Mouse (Mus musculus): ENCODE data around the gene Inmt. TPM values are rescaled to one million over a fixed set of nuclear protein-coding genes. Genes with fewer than 3 reads are reported as not detected.
A peak's percentile ranks its signal among the peaks of the same experiment; 100 is the strongest.

Inmt gene
- polyA plus RNA-seq, 1 experiment from 2014 or later: 0.10 TPM

DNA sequence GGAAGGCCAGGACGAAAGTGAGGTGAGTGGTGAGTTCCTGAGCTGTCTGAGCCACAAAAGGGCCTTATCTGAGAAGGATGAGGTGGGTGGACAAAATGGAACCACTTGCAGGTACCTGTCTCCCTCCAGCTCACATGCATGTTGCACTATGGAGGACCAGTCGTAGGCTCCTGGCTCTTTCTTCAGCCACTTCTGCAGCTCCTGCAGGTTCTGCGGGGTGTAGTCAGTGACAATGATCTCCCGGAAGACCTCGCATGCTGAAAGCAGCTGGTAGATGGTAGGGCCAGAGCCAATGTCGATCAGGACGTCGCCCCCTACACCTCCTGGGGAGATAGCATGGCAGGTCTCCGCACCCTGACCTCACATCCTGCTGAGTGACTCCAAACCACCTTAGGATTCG lies 1.7 kb downstream of the Inmt start:
- H3K4me1 ChIP-seq (replicated peaks; ENCODE audit: control insufficient read depth, insufficient read depth, low read length): no peaks in the 10 kb centered on the region
- no peak for TF ChIP-seq CTCF (IDR thresholded peaks at IDR 0.05; ENCODE audit: low read depth)
- no peak for ATAC-seq
- H3K27me3 ChIP-seq (replicated peaks; ENCODE audit: control insufficient read depth, insufficient read depth, low read length): no peaks in the 10 kb centered on the region
- no peaks in the 10 kb centered on the region for H3K9me3 ChIP-seq (ENCODE audit: control insufficient read depth)
- no peak overlapping the region for H3K4me3 ChIP-seq (ENCODE audit: low read depth, low read length)
- H3K36me3 ChIP-seq (ENCODE audit: control insufficient read depth, insufficient read depth): no peaks in the 10 kb centered on the region
- no peak overlapping the region for H3K4me2 ChIP-seq (replicated peaks; ENCODE audit: low read depth)
- H3K27ac ChIP-seq (ENCODE audit: low read depth, low read length): no peak overlapping the region
- 83% methylated on average over 10 of the region's 10 CpGs for WGBS
- no peak overlapping the region for H3K9ac ChIP-seq (ENCODE audit: low read depth, low read length)

GRCm38 (mm10) chr6:55171638-55172037 lies 3.2 kb downstream of the Inmt start:
- peak; percentile 37 for TF ChIP-seq CTCF (IDR thresholded peaks at IDR 0.05; ENCODE audit: low read depth)
- no peak for ATAC-seq
- Histone ChIP-seq H3K27ac (ENCODE audit: low read depth, low read length) (no peak overlapping the region), H3K36me3 (ENCODE audit: control insufficient read depth, insufficient read depth) (no peaks in the 10 kb centered on the region), H3K27me3 (replicated peaks; ENCODE audit: control insufficient read depth, insufficient read depth, low read length) (no peaks in the 10 kb centered on the region), H3K9ac (ENCODE audit: low read depth, low read length) (no peak overlapping the region), H3K4me3 (ENCODE audit: low read depth, low read length) (no peak overlapping the region), H3K4me2 (replicated peaks; ENCODE audit: low read depth) (no peak overlapping the region), H3K4me1 (replicated peaks; ENCODE audit: control insufficient read depth, insufficient read depth, low read length) (no peaks in the 10 kb centered on the region), H3K9me3 (ENCODE audit: control insufficient read depth) (no peaks in the 10 kb centered on the region)
- 50% methylated on average over 4 of the region's 4 CpGs for WGBS

- H3K36me3 ChIP-seq (ENCODE audit: control insufficient read depth, insufficient read depth): no peaks in the 10 kb centered on the region
- H3K4me2 ChIP-seq (replicated peaks; ENCODE audit: low read depth): no peak overlapping the region
- H3K4me3 ChIP-seq (ENCODE audit: low read depth, low read length): no peak overlapping the region
- no peaks in the 10 kb centered on the region for H3K4me1 ChIP-seq (replicated peaks; ENCODE audit: control insufficient read depth, insufficient read depth, low read length)
- no peak for ATAC-seq
- 73% methylated on average over 5 of the region's 5 CpGs for WGBS
- TF ChIP-seq CTCF (IDR thresholded peaks at IDR 0.05; ENCODE audit: low read depth): no peak
- no peaks in the 10 kb centered on the region for H3K9me3 ChIP-seq (ENCODE audit: control insufficient read depth)
- no peak overlapping the region for H3K27ac ChIP-seq (ENCODE audit: low read depth, low read length)
- H3K27me3 ChIP-seq (replicated peaks; ENCODE audit: control insufficient read depth, insufficient read depth, low read length): no peaks in the 10 kb centered on the region
- no peak overlapping the region for H3K9ac ChIP-seq (ENCODE audit: low read depth, low read length)
Measured at GRCm38 (mm10) chr6:55169818-55170217, 5.0 kb downstream of the Inmt start.

GRCm38 (mm10) chr6:55166777-55167463 lies 7.9 kb downstream of the Inmt start:
- no peak overlapping the region for H3K27ac ChIP-seq (ENCODE audit: low read depth, low read length)
- no peak overlapping the region for H3K4me3 ChIP-seq (ENCODE audit: low read depth, low read length)
- peak; percentile 95 for TF ChIP-seq CTCF (IDR thresholded peaks at IDR 0.05; ENCODE audit: low read depth)
- no peaks in the 10 kb centered on the region for H3K27me3 ChIP-seq (replicated peaks; ENCODE audit: control insufficient read depth, insufficient read depth, low read length)
- no peak overlapping the region for H3K9ac ChIP-seq (ENCODE audit: low read depth, low read length)
- no peak overlapping the region for H3K4me2 ChIP-seq (replicated peaks; ENCODE audit: low read depth)
- no peaks in the 10 kb centered on the region for H3K36me3 ChIP-seq (ENCODE audit: control insufficient read depth, insufficient read depth)
- no peaks in the 10 kb centered on the region for H3K9me3 ChIP-seq (ENCODE audit: control insufficient read depth)
- ATAC-seq: no peak
- no peaks in the 10 kb centered on the region for H3K4me1 ChIP-seq (replicated peaks; ENCODE audit: control insufficient read depth, insufficient read depth, low read length)
- WGBS: 40% methylated on average over 7 of the region's 7 CpGs

DNA sequence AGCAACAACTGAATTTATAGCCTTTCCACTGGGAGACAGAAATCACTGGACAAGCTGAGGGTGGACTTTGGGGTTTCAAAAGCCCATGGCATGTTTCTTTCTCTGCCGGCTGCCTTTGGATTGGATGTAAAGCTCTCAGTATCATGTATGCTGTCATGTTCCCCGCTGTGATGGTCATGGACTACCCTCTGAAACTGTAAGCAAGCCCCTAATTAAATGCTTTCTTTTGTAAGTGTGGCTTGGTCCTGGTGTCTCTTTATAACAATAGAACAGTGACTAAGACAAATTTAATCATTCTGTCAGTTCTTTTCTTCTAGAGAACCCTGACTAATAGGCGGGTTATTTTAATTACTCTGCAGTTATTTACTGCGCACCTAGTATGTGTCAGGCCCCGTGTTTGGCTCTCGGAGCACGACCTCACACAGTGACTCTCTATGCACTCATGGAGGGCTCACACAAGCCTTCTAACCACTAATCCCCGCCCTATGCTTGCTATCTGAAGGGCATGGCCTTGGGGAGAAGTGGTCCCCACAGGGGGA lies 11.7 kb downstream of the Inmt start:
- WGBS: 87% methylated on average over 8 of the region's 8 CpGs
- ATAC-seq: no peak
- H3K4me3 ChIP-seq (ENCODE audit: low read depth, low read length): no peak overlapping the region

DNA sequence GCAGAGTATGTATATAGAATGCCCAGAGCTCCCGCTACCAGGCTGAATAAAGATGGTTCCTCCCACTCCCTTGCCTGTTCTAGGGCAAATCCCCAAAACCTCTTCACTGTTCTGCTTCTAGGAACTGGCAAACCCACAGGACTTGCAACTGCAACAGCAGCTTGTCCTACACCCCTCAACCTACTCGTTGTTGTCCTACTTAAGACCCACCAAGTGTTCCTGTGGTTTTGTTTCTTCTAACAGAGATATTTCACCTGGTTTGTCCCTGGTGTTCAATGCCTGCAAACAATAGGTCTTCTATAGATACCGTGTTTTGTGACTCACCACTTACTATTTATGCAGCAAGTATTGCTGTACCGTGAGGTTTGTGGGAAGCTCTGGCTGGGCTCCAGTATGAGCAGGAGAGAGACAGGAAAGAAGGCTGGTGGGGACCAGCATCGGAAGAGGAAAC lies 13.5 kb downstream of the Inmt start:
- Histone ChIP-seq H3K4me1 (replicated peaks; ENCODE audit: control insufficient read depth, insufficient read depth, low read length) (no peaks in the 10 kb centered on the region), H3K9me3 (ENCODE audit: control insufficient read depth) (no peaks in the 10 kb centered on the region), H3K4me2 (replicated peaks; ENCODE audit: low read depth) (no peak overlapping the region), H3K36me3 (ENCODE audit: control insufficient read depth, insufficient read depth) (no peaks in the 10 kb centered on the region), H3K4me3 (ENCODE audit: low read depth, low read length) (no peak overlapping the region), H3K27me3 (replicated peaks; ENCODE audit: control insufficient read depth, insufficient read depth, low read length) (no peaks in the 10 kb centered on the region), H3K9ac (ENCODE audit: low read depth, low read length) (no peak overlapping the region), H3K27ac (ENCODE audit: low read depth, low read length) (no peak overlapping the region)
- no peak for ATAC-seq
- WGBS: 69% methylated on average over 5 of the region's 5 CpGs
- no peak for TF ChIP-seq CTCF (IDR thresholded peaks at IDR 0.05; ENCODE audit: low read depth)

More for the DNA sequence above, 11.7 kb downstream of the Inmt start:
- H3K9ac ChIP-seq (ENCODE audit: low read depth, low read length): no peak overlapping the region
- no peaks in the 10 kb centered on the region for H3K36me3 ChIP-seq (ENCODE audit: control insufficient read depth, insufficient read depth)
- H3K9me3 ChIP-seq (ENCODE audit: control insufficient read depth): no peaks in the 10 kb centered on the region
- no peak overlapping the region for H3K4me2 ChIP-seq (replicated peaks; ENCODE audit: low read depth)
- no peaks in the 10 kb centered on the region for H3K4me1 ChIP-seq (replicated peaks; ENCODE audit: control insufficient read depth, insufficient read depth, low read length)
- TF ChIP-seq CTCF (IDR thresholded peaks at IDR 0.05; ENCODE audit: low read depth): no peak
- no peaks in the 10 kb centered on the region for H3K27me3 ChIP-seq (replicated peaks; ENCODE audit: control insufficient read depth, insufficient read depth, low read length)
- no peak overlapping the region for H3K27ac ChIP-seq (ENCODE audit: low read depth, low read length)
